In genomic region chr2:10372776-10373507, GRCm38 (mm10) we compare ENCODE assay signal across 8 mouse cellular contexts. TPM values are rescaled to one million over a fixed set of nuclear protein-coding genes. Genes with fewer than 3 reads are reported as not detected.
DNase-seq lines count a peak whose midpoint lies in the region; ATAC-seq and TF ChIP-seq lines count a peak whose summit lies in the region.

No protein-coding gene starts in this region.

- H3K4me2 ChIP-seq in lung, embryonic 15.5 days, result peak overlapping the region; percentile 99
- peak overlapping the region; percentile 89 for H3K4me2 ChIP-seq in forebrain, embryonic 11.5 days (ENCODE audit: low read depth, low read length, severe bottlenecking)
- peak overlapping the region; percentile 100 for H3K4me2 ChIP-seq in intestine, embryonic 14.5 days (ENCODE audit: low read length)

- ATAC-seq in lung, embryonic 15.5 days (ENCODE audit: borderline replicate concordance, extremely low read depth, low FRiP score, low TSS enrichment), result peak; percentile 3; the same call in 1 of the 2 replicates
- peak; percentile 47 for ATAC-seq in forebrain, embryonic 11.5 days (replicated peaks; ENCODE audit: low FRiP score)
- peak; percentile 0; the same call in 1 of the 2 replicates for ATAC-seq in intestine, embryonic 14.5 days (replicated peaks; ENCODE audit: low FRiP score, low TSS enrichment, low read depth)
- peak; percentile 23 for ATAC-seq in megakaryocyte, adult 5-6 weeks (ENCODE audit: poor library complexity, severe bottlenecking)

- peak overlapping the region; percentile 66 for H3K4me3 ChIP-seq in lung, embryonic 15.5 days
- H3K4me3 ChIP-seq in forebrain, embryonic 11.5 days (ENCODE audit: low read depth, low read length), result peak overlapping the region; percentile 50
- H3K4me3 ChIP-seq in intestine, embryonic 14.5 days (ENCODE audit: low read depth, low read length), result peak overlapping the region; percentile 62
- peak overlapping the region; percentile 81 for H3K4me3 ChIP-seq in testis, adult 2 months (ENCODE audit: control insufficient read depth, low read depth, low read length)

- peaks cover 22% of the 10 kb centered on the region for H3K4me1 ChIP-seq in lung, embryonic 15.5 days
- peaks cover 13% of the 10 kb centered on the region; the same call in 1 of the 2 replicates for H3K4me1 ChIP-seq in forebrain, embryonic 11.5 days (replicated peaks; ENCODE audit: control insufficient read depth, insufficient read depth, low read length)
- peaks cover 10% of the 10 kb centered on the region; the same call in 1 of the 2 replicates for H3K4me1 ChIP-seq in intestine, embryonic 14.5 days (replicated peaks; ENCODE audit: control insufficient read depth, insufficient read depth, low read length)
- H3K4me1 ChIP-seq in testis, adult 2 months (ENCODE audit: control insufficient read depth, insufficient read depth, low read length), result peaks cover 25% of the 10 kb centered on the region

- no peak overlapping the region for H3K27ac ChIP-seq in lung, embryonic 15.5 days
- H3K27ac ChIP-seq in forebrain, embryonic 11.5 days (ENCODE audit: low read depth, low read length), result no peak overlapping the region
- H3K27ac ChIP-seq in intestine, embryonic 14.5 days (ENCODE audit: low read depth), result no peak overlapping the region
- H3K27ac ChIP-seq in testis, adult 2 months (ENCODE audit: control insufficient read depth, insufficient read depth, low read depth, low read length), result peak overlapping the region; percentile 47; the same call in 1 of the 2 replicates

- H3K9ac ChIP-seq in lung, embryonic 15.5 days, result peak overlapping the region; percentile 44
- H3K9ac ChIP-seq in forebrain, embryonic 11.5 days (ENCODE audit: low read length), result peak overlapping the region; percentile 55
- H3K9ac ChIP-seq in intestine, embryonic 14.5 days (ENCODE audit: low read length), result peak overlapping the region; percentile 43

- peaks cover 70% of the 10 kb centered on the region for H3K27me3 ChIP-seq in lung, embryonic 15.5 days
- peaks cover 60% of the 10 kb centered on the region for H3K27me3 ChIP-seq in forebrain, embryonic 11.5 days (ENCODE audit: control insufficient read depth, insufficient read depth, low read length)
- peaks cover 72% of the 10 kb centered on the region for H3K27me3 ChIP-seq in intestine, embryonic 14.5 days (replicated peaks; ENCODE audit: control insufficient read depth, insufficient read depth, low read length)
- no peaks in the 10 kb centered on the region for H3K27me3 ChIP-seq in testis, adult 2 months (ENCODE audit: control insufficient read depth, insufficient read depth, low read length)

- no peak for TF ChIP-seq CTCF in testis, adult 2 months (IDR thresholded peaks at IDR 0.05; ENCODE audit: control insufficient read depth, insufficient read depth, insufficient replicate concordance, low read depth, low read length)

- no peaks in the 10 kb centered on the region for H3K9me3 ChIP-seq in lung, embryonic 15.5 days
- H3K9me3 ChIP-seq in forebrain, embryonic 11.5 days (ENCODE audit: control insufficient read depth, low read length), result no peaks in the 10 kb centered on the region
- no peaks in the 10 kb centered on the region for H3K9me3 ChIP-seq in intestine, embryonic 14.5 days (ENCODE audit: control insufficient read depth, low read length)

- no peaks in the 10 kb centered on the region for H3K36me3 ChIP-seq in lung, embryonic 15.5 days
- H3K36me3 ChIP-seq in forebrain, embryonic 11.5 days (ENCODE audit: control insufficient read depth, insufficient read depth, low read length), result no peaks in the 10 kb centered on the region
- H3K36me3 ChIP-seq in intestine, embryonic 14.5 days (ENCODE audit: control insufficient read depth, insufficient read depth, low read length), result no peaks in the 10 kb centered on the region
- no peaks in the 10 kb centered on the region for H3K36me3 ChIP-seq in testis, adult 2 months (ENCODE audit: control insufficient read depth, insufficient read depth, low read length)

- TF ChIP-seq POLR2A in testis, adult 2 months (IDR thresholded peaks at IDR 0.05; ENCODE audit: control insufficient read depth, low read depth, low read length), result no peak

- under 1% methylated on average over 35 of the region's 35 CpGs for WGBS in lung, embryonic 15.5 days
- WGBS in forebrain, embryonic 11.5 days, result under 1% methylated on average over 34 of the region's 35 CpGs
- WGBS in intestine, embryonic 14.5 days, result under 1% methylated on average over 33 of the region's 35 CpGs

- DNase-seq in adrenal gland, adult (ENCODE audit: inconsistent age in 2 of 2, low spot score in 1 of 2), result peak; percentile 27 to 59
- no peak for DNase-seq in adrenal gland, postnatal 4 days (ENCODE audit: low spot score in 2 of 2)
- no peak for DNase-seq in lung, adult 18-20 months
- peak; percentile 75 for DNase-seq in forebrain, embryonic 11.5 days (ENCODE audit: low spot score)
- peak; percentile 78 for DNase-seq in intestine, embryonic 14.5 days (ENCODE audit: low spot score)

RNA-seq across cellular contexts. Expression of gene Sfmbt2, which starts 2.6 kb away (rescaled TPM):
- 1 to 10 TPM; 2.3 to 2.9 TPM for total RNA-seq in adrenal gland, postnatal 4 days (2021)
- 1.4 and 2.0 TPM in 2 replicates for polyA plus RNA-seq in lung, embryonic 15.5 days (2015; fragmentation: Nextera tagmentation; extraction: Ambion mirVana)
- polyA plus RNA-seq in forebrain, embryonic 11.5 days (2014; fragmentation: Nextera tagmentation; extraction: Ambion mirVana), result 1.3 and 1.8 TPM in 2 replicates
- 1.6 and 2.2 TPM in 2 replicates for polyA plus RNA-seq in intestine, embryonic 14.5 days (2014; fragmentation: Nextera tagmentation; extraction: Ambion mirVana)
- 1.4 and 2.1 TPM in 2 replicates for total RNA-seq in megakaryocyte, adult 5-6 weeks (2015)
- 0.77 and 2.0 TPM in 2 replicates for total RNA-seq in megakaryocyte, adult 5-6 weeks (2017)
- 12.9 and 15.2 TPM in 2 replicates for polyA plus RNA-seq in testis, adult 2 months (2012; rRNA removed)

Comparison
In these comparisons a context has a peak if more than half of its experiments do, and no peak if none do; other contexts are left out.
1. DNase-seq: peak in adrenal gland, adult (2 of 2), forebrain, embryonic 11.5 days (single experiment) and intestine, embryonic 14.5 days (single experiment); none in adrenal gland, postnatal 4 days (0 of 2) and lung, adult 18-20 months (0 of 2).
2. Peak in every context shown above with its lines, with median percentiles within 50 percentile points of each other: ATAC-seq, H3K4me2 ChIP-seq, H3K4me3 ChIP-seq and H3K9ac ChIP-seq.